Mouse (Mus musculus): ENCODE data around the gene Iglon5. TPM values are rescaled to one million over a fixed set of nuclear protein-coding genes. Genes with fewer than 3 reads are reported as not detected.
A peak's percentile ranks its signal among the peaks of the same experiment; 100 is the strongest.

Gene Iglon5
- polyA plus RNA-seq, 1 experiment from 2014 or later: 0.72 TPM

DNA sequence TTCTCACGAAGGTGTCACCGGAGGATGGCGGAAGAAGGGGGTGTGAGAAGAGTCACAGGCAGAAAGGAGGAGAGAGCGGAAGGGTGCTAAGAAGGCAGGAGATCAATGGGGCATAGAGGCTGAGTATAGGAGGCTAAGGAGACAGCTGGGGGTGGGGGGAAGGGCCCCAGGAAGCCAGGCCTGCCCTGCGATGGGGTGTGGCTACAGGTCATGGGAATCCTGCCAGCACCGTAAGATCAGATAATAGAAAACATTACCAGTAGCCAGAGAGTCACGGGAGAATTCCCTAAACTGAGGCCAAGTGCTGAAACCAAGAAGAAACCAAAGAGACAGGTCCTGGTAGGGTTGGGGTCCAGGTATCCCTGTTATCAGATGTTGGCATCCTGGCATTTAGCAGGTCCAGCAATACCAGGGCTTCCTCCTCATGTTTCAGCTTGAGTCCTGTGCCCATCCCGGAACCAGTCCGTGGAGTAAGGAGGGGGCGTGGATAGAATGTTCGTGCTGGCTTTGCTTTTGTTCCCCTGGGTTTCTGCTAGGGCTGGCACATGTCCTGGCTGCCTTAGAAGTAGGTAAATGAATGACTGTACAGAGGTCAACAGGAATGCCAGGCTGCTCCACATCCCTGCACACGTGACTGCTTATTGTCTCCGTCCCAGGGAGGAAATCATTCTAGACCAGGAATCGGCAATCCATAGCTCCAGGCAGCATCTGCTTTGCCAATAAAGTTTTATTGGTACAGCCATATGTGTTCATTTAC lies 36.1 kb downstream of the Iglon5 start:
- Histone ChIP-seq H3K4me2 (replicated peaks; ENCODE audit: low read depth, low read length) (no peak overlapping the region), H3K36me3 (ENCODE audit: control insufficient read depth, insufficient read depth, low read length) (peaks cover 51% of the 10 kb centered on the region), H3K9me3 (ENCODE audit: control insufficient read depth, low read length) (no peaks in the 10 kb centered on the region), H3K27ac (ENCODE audit: low read depth, low read length) (no peak overlapping the region), H3K4me3 (ENCODE audit: low read length) (no peak overlapping the region), H3K27me3 (ENCODE audit: control insufficient read depth, insufficient read depth, low read length) (no peaks in the 10 kb centered on the region), H3K4me1 (ENCODE audit: control insufficient read depth, insufficient read depth, low read length) (no peaks in the 10 kb centered on the region), H3K9ac (ENCODE audit: low read depth, low read length) (no peak overlapping the region)
- ATAC-seq (ENCODE audit: low FRiP score, low TSS enrichment): no peak
- 79% methylated on average over 14 of the region's 14 CpGs for WGBS

DNA sequence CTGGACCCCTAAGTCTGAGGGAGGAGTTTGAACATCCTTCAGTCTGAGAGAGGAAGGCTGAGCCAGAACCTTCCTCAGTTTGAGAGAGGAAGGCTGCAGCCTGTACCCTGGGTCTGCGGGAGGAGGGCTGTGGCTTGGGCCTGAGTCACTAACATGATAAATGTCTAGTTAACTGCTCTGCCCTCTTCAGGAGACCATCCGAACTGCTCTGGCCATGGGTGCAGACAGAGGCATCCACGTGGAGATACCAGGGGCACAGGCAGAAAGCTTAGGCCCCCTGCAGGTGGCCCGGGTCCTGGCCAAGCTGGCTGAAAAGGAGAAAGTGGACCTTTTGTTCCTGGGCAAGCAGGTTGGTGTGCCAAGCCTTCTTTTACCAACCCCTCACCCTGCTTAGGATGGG lies 37.3 kb downstream of the Iglon5 start:
- H3K9me3 ChIP-seq (ENCODE audit: control insufficient read depth, low read length): no peaks in the 10 kb centered on the region
- no peak overlapping the region for H3K4me3 ChIP-seq (ENCODE audit: low read length)
- WGBS: 48% methylated on average over 4 of the region's 4 CpGs
- ATAC-seq (ENCODE audit: low FRiP score, low TSS enrichment): no peak
- no peak overlapping the region for H3K27ac ChIP-seq (ENCODE audit: low read depth, low read length)
- H3K4me2 ChIP-seq (replicated peaks; ENCODE audit: low read depth, low read length): no peak overlapping the region
- no peak overlapping the region for H3K9ac ChIP-seq (ENCODE audit: low read depth, low read length)
- H3K27me3 ChIP-seq (ENCODE audit: control insufficient read depth, insufficient read depth, low read length): no peaks in the 10 kb centered on the region
- H3K36me3 ChIP-seq (ENCODE audit: control insufficient read depth, insufficient read depth, low read length): peaks cover 48% of the 10 kb centered on the region
- no peaks in the 10 kb centered on the region for H3K4me1 ChIP-seq (ENCODE audit: control insufficient read depth, insufficient read depth, low read length)

DNA sequence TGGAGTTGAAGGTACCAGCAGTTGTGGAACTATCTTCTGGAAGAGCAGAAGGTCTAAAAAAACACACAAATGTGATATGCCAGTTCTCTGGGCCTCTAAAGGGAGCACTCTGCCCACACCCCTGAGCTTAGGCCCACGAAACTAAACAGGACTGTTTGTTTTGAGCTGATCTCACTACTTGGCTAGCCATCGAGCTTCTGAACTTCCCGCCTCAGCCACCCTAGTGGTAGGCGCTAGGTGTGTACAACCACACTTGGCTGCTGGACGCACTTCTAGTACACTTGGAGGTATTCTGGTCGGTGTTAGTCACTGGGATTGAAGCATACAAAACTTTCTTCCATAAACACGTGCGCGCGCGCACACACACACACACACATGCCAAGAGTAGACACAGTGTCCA lies 38.1 kb downstream of the Iglon5 start:
- Histone ChIP-seq H3K27ac (ENCODE audit: low read depth, low read length) (no peak overlapping the region), H3K9me3 (ENCODE audit: control insufficient read depth, low read length) (no peaks in the 10 kb centered on the region), H3K9ac (ENCODE audit: low read depth, low read length) (no peak overlapping the region), H3K27me3 (ENCODE audit: control insufficient read depth, insufficient read depth, low read length) (no peaks in the 10 kb centered on the region), H3K36me3 (ENCODE audit: control insufficient read depth, insufficient read depth, low read length) (peaks cover 40% of the 10 kb centered on the region), H3K4me1 (ENCODE audit: control insufficient read depth, insufficient read depth, low read length) (no peaks in the 10 kb centered on the region), H3K4me3 (ENCODE audit: low read length) (no peak overlapping the region), H3K4me2 (replicated peaks; ENCODE audit: low read depth, low read length) (no peak overlapping the region)
- no peak for ATAC-seq (ENCODE audit: low FRiP score, low TSS enrichment)
- 95% methylated on average over 11 of the region's 11 CpGs for WGBS

DNA sequence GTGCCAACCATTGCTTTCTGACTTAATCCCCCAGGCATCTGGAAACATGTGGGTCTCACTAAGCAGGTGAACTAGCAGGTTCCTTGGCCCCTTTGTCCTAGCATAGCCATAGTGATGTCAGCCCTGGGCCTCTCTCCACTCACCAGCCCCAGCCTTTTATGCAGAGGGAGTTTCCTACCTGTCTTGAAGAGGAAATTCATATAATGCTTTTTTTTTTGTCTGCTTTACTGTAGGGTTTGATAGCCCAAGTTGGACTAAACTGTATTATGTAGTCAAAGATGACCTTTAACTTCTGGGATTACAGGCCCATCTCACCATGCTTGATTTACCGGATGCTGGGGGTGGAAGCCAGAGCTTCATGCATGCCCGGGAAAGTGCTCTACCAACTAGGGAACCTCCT lies 40.1 kb downstream of the Iglon5 start:
- Histone ChIP-seq H3K4me3 (ENCODE audit: low read length) (no peak overlapping the region), H3K4me2 (replicated peaks; ENCODE audit: low read depth, low read length) (no peak overlapping the region), H3K36me3 (ENCODE audit: control insufficient read depth, insufficient read depth, low read length) (peaks cover 27% of the 10 kb centered on the region), H3K27me3 (ENCODE audit: control insufficient read depth, insufficient read depth, low read length) (no peaks in the 10 kb centered on the region), H3K27ac (ENCODE audit: low read depth, low read length) (no peak overlapping the region), H3K4me1 (ENCODE audit: control insufficient read depth, insufficient read depth, low read length) (peaks cover 4% of the 10 kb centered on the region; the same call in 1 of the 2 replicates), H3K9ac (ENCODE audit: low read depth, low read length) (no peak overlapping the region), H3K9me3 (ENCODE audit: control insufficient read depth, low read length) (no peaks in the 10 kb centered on the region)
- no peak for ATAC-seq (ENCODE audit: low FRiP score, low TSS enrichment)
- WGBS: 96% methylated on average over 2 of the region's 2 CpGs

DNA sequence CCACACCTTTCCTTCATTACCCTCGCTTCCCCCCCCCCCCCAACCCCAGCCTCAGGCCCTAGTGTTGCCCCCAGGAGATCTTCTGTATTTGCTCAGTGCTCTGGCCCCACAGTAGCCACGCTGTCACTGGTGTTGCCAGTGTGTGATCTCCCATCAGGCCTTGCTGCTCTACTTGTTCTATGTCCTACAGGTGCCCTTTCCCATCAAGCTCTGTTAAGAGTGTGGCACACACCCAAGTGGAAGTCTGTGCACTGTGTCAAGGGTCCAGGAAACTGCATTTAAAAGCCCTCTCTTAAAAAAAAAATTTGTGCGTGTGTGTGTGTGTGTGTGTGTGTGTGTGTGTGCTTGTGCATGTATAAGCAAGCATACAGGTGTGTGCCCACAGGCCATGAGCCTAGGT lies 41.6 kb downstream of the Iglon5 start:
- 82% methylated on average over 2 of the region's 3 CpGs for WGBS
- peaks cover 13% of the 10 kb centered on the region for H3K36me3 ChIP-seq (ENCODE audit: control insufficient read depth, insufficient read depth, low read length)
- ATAC-seq (ENCODE audit: low FRiP score, low TSS enrichment): no peak
- H3K4me1 ChIP-seq (ENCODE audit: control insufficient read depth, insufficient read depth, low read length): peaks cover 8% of the 10 kb centered on the region; the same call in 1 of the 2 replicates
- H3K9ac ChIP-seq (ENCODE audit: low read depth, low read length): no peak overlapping the region
- no peak overlapping the region for H3K4me3 ChIP-seq (ENCODE audit: low read length)
- no peaks in the 10 kb centered on the region for H3K9me3 ChIP-seq (ENCODE audit: control insufficient read depth, low read length)
- no peaks in the 10 kb centered on the region for H3K27me3 ChIP-seq (ENCODE audit: control insufficient read depth, insufficient read depth, low read length)
- no peak overlapping the region for H3K4me2 ChIP-seq (replicated peaks; ENCODE audit: low read depth, low read length)
- H3K27ac ChIP-seq (ENCODE audit: low read depth, low read length): no peak overlapping the region

DNA sequence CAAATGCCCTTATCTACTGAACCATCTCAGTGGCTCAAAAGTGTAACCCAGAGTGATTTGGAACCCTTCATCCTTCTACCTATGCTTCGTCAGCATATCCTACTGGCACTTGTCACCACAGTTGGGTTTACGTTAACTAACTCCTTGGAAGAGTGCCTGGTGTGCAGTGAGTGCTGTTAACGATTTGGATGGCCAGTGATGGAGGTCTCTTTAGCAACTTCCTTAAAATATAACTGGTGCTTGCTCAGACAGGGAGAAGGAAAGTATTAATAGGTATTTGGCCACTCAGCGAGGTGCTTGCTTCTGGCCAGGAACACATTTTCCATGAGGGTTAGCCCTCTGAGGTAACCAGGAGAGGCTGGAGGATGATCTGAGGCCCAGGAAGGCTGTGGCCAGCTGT lies 42.1 kb downstream of the Iglon5 start:
- 90% methylated on average over 4 of the region's 4 CpGs for WGBS
- no peak for ATAC-seq (ENCODE audit: low FRiP score, low TSS enrichment)
- Histone ChIP-seq H3K27me3 (ENCODE audit: control insufficient read depth, insufficient read depth, low read length) (no peaks in the 10 kb centered on the region), H3K4me2 (replicated peaks; ENCODE audit: low read depth, low read length) (no peak overlapping the region), H3K36me3 (ENCODE audit: control insufficient read depth, insufficient read depth, low read length) (peaks cover 9% of the 10 kb centered on the region; the same call in 1 of the 2 replicates), H3K27ac (ENCODE audit: low read depth, low read length) (no peak overlapping the region), H3K4me3 (ENCODE audit: low read length) (no peak overlapping the region), H3K4me1 (ENCODE audit: control insufficient read depth, insufficient read depth, low read length) (peaks cover 9% of the 10 kb centered on the region; the same call in 1 of the 2 replicates), H3K9ac (ENCODE audit: low read depth, low read length) (no peak overlapping the region), H3K9me3 (ENCODE audit: control insufficient read depth, low read length) (no peaks in the 10 kb centered on the region)

DNA sequence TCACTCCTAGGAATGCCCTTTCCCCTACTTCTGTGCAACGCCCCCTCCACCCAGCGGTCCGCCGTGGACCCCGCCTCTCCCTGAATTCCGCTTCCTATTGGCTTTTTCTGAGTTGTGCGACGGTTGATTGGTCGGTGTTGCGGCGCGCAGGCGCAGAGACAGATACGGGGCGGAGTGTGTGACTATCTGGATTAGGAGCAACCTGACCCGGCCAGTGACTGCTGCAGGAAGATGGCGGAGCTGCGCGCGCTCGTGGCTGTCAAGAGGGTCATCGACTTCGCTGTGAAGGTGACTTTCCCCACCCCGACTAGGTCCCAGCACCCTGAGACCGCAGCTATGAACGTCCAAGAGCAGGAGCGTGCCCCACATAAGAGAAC lies 46.0 kb downstream of the Iglon5 start, which contains the start of the genes Etfb and Gm45233:
Etfb (plus strand) TSS at position 167 of the 377 bp plus-strand sequence.
Gm45233 (plus strand) TSS at position 212 of the 377 bp plus-strand sequence.
- peak; percentile 97 for ATAC-seq (ENCODE audit: low FRiP score, low TSS enrichment)
- Histone ChIP-seq H3K27ac (ENCODE audit: low read depth, low read length) (peak within 1 kb of the TSS; percentile 98), H3K27me3 (ENCODE audit: control insufficient read depth, insufficient read depth, low read length) (no peaks in the 10 kb centered on the region), H3K9ac (ENCODE audit: low read depth, low read length) (peak within 1 kb of the TSS; percentile 67), H3K9me3 (ENCODE audit: control insufficient read depth, low read length) (no peaks in the 10 kb centered on the region), H3K4me2 (replicated peaks; ENCODE audit: low read depth, low read length) (peak within 1 kb of the TSS; percentile 77), H3K4me3 (ENCODE audit: low read length) (peak within 1 kb of the TSS; percentile 47), H3K36me3 (ENCODE audit: control insufficient read depth, insufficient read depth, low read length) (no peaks in the 10 kb centered on the region), H3K4me1 (ENCODE audit: control insufficient read depth, insufficient read depth, low read length) (peaks cover 13% of the 10 kb centered on the region; the same call in 1 of the 2 replicates)
- under 1% methylated on average over 27 of the region's 27 CpGs for WGBS

DNA sequence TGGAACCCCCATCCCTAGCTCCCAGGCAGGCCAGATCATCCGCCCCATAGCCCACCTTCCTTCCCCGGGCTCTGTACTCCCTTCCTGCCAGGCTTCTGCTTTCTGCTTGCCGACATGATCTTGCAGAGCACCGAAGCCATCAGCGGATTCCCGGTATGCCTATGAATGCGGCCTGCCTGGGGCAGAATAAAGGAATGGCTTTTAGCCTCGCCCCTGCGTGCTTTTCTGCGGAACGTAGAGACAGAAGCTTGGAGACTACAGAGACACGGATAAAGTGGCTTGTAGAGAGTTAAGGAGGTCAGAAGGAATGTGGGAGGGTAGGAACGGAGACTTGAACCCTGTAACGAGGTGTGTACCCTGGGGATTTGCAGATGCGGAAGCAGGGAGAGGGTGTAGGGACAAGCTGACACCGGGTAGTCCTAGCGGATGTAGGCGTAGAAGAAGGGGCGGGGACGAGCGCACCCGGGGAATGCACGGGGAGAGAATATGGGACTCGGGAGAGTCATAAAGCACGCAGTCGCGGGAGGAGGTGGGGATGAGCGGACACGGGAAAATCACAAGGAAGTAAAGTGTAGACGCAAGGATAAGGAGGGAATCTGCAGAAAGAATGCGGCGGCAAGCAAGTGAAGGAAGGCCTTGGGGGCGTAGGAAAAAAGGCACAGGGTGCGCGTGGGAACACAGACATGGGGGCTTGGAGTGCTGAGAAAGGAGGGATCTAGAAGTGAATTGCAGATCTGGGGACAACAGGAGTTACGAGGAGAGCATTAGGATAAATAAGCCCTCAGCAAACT lies 46.6 kb downstream of the Iglon5 start:
- peak; percentile 90 for ATAC-seq (ENCODE audit: low FRiP score, low TSS enrichment)
- peaks cover 13% of the 10 kb centered on the region; the same call in 1 of the 2 replicates for H3K4me1 ChIP-seq (ENCODE audit: control insufficient read depth, insufficient read depth, low read length)
- WGBS: under 1% methylated on average over 36 of the region's 36 CpGs
- H3K4me2 ChIP-seq (replicated peaks; ENCODE audit: low read depth, low read length): peak overlapping the region; percentile 77
- H3K27me3 ChIP-seq (ENCODE audit: control insufficient read depth, insufficient read depth, low read length): no peaks in the 10 kb centered on the region
- no peaks in the 10 kb centered on the region for H3K36me3 ChIP-seq (ENCODE audit: control insufficient read depth, insufficient read depth, low read length)
- peak overlapping the region; percentile 47 for H3K4me3 ChIP-seq (ENCODE audit: low read length)
- peak overlapping the region; percentile 98 for H3K27ac ChIP-seq (ENCODE audit: low read depth, low read length)
- H3K9me3 ChIP-seq (ENCODE audit: control insufficient read depth, low read length): no peaks in the 10 kb centered on the region
- peak overlapping the region; percentile 67 for H3K9ac ChIP-seq (ENCODE audit: low read depth, low read length)

DNA sequence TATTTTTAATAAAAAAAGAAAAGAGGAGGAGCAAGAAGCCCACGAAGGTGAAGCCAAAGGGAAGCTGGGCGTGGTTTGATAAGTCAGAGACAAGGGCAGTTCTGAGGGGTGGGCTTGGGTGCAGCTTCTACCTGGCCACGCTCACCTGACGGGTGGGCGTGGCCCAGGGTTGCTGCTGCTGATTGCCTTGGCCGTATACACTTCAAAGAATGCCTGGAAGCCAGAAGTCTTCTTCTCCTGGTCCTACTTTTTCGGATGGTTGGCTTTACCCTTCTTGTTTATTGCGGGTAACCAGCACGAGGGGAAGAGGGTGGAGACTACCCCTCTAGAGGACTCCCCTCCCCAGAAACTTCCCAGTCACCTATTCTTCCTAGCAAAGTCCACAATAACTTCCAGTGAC lies 47.2 kb downstream of the Iglon5 start:
- 7% methylated on average over 9 of the region's 9 CpGs for WGBS
- H3K27ac ChIP-seq (ENCODE audit: low read depth, low read length): peak overlapping the region; percentile 98
- H3K9me3 ChIP-seq (ENCODE audit: control insufficient read depth, low read length): no peaks in the 10 kb centered on the region
- H3K36me3 ChIP-seq (ENCODE audit: control insufficient read depth, insufficient read depth, low read length): no peaks in the 10 kb centered on the region
- ATAC-seq (ENCODE audit: low FRiP score, low TSS enrichment): 0 out of 2 replicates have a peak, but pooled peaks have one; percentile 2
- H3K9ac ChIP-seq (ENCODE audit: low read depth, low read length): peak overlapping the region; percentile 67
- peak overlapping the region; percentile 77 for H3K4me2 ChIP-seq (replicated peaks; ENCODE audit: low read depth, low read length)
- H3K4me3 ChIP-seq (ENCODE audit: low read length): peak overlapping the region; percentile 47
- H3K27me3 ChIP-seq (ENCODE audit: control insufficient read depth, insufficient read depth, low read length): no peaks in the 10 kb centered on the region
- H3K4me1 ChIP-seq (ENCODE audit: control insufficient read depth, insufficient read depth, low read length): peaks cover 13% of the 10 kb centered on the region; the same call in 1 of the 2 replicates
